Mouse (Mus musculus): Measurements from ENCODE around the gene Ptgfrn. TPM values are rescaled to one million over a fixed set of nuclear protein-coding genes. Genes with fewer than 3 reads are reported as not detected.
A peak's percentile ranks its signal among the peaks of the same experiment; 100 is the strongest.

Ptgfrn gene
- total RNA-seq (2012; rRNA removed) = 52.3 and 81.2 TPM in 2 replicates

DNA sequence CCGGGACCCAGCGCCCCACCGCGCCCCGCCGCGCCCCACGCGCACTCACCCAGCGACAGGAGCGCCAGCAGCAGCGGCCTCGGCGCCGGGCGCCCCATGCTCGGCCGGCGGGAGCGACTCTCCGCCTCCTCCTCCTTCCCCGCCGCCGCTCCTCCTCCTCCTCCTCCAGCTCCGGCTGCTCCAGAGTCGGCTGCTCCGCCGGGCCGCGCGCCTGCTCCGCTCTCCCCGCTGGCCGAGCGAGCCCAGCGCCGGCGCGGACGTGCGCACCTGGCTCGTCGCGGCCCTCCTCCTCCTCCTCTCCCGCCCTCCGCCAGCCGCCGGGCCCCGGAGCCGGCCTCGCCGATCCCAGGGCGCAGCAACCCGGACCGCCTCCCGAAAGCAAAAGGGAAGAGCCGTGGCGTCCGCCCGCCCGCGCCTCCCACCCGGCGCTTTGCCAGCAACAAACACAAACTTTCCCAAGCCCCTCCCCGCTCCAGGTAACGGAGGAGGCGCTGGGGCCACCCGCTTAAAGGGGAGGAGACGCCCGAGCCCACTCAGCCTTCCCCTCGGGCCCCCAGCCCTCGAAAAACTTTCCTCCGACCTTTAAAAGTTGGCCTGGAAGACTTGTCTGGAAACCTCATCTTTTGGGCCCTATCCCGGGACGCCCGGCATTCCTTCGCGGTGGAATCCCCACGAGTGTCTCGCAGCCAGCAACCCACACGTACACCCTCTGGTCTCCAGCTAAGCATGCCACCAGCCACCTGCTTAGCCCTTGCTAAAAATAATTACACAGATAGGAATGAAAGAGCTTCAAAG, at the start of gene Ptgfrn:
Gene Ptgfrn (minus strand): TSS at position 236 of the 795 bp plus-strand sequence.
- no peaks in the 10 kb centered on the region for H3K9me3 ChIP-seq (ENCODE audit: control insufficient read depth, insufficient read depth, low read depth, low read length)
- no peak for TF ChIP-seq ZNF384 (IDR thresholded peaks at IDR 0.05; ENCODE audit: low read depth, low read length)
- TF ChIP-seq HCFC1 (IDR thresholded peaks at IDR 0.05; ENCODE audit: borderline replicate concordance, insufficient read depth, low read length) = no peak
- TF ChIP-seq MAFK (IDR thresholded peaks at IDR 0.05; ENCODE audit: insufficient read depth, low read depth, low read length) = no peak
- no peak for TF ChIP-seq ZC3H11A (IDR thresholded peaks at IDR 0.05; ENCODE audit: borderline replicate concordance, low read depth, low read length)
- no peak for TF ChIP-seq CHD2 (IDR thresholded peaks at IDR 0.05; ENCODE audit: low read depth, low read length)
- H3K27ac ChIP-seq (ENCODE audit: insufficient read depth, low read depth, low read length, poor library complexity, severe bottlenecking) = peak within 1 kb of the TSS; percentile 58; the same call in 1 of the 2 replicates
- H3K9ac ChIP-seq (ENCODE audit: insufficient read depth, low read depth, low read length, poor library complexity, severe bottlenecking) = peak within 1 kb of the TSS; percentile 88
- H3K4me3 ChIP-seq (ENCODE audit: insufficient read depth in 1 of 2, low read depth in 1 of 2, low read length in 2 of 2, poor library complexity in 1 of 2, severe bottlenecking in 1 of 2) = peak within 1 kb of the TSS; percentile 77 to 97
- peaks cover 14 to 35% of the 10 kb centered on the region in 2 experiments for H3K4me1 ChIP-seq (ENCODE audit: control insufficient read depth in 2 of 2, insufficient read depth in 2 of 2, low read length in 2 of 2, poor library complexity in 1 of 2)
- H3K36me3 ChIP-seq (ENCODE audit: control insufficient read depth, insufficient read depth, low read length, poor library complexity, severe bottlenecking) = peaks cover 3% of the 10 kb centered on the region; the same call in 1 of the 2 replicates
- no peak for DNase-seq (ENCODE audit: low read depth, low spot score)
- in situ Hi-C loops (cut with MboI; ENCODE audit: low sequenced_read_pairs in 2 of 2, unreplicated experiment in 2 of 2) = no loop called here

DNA sequence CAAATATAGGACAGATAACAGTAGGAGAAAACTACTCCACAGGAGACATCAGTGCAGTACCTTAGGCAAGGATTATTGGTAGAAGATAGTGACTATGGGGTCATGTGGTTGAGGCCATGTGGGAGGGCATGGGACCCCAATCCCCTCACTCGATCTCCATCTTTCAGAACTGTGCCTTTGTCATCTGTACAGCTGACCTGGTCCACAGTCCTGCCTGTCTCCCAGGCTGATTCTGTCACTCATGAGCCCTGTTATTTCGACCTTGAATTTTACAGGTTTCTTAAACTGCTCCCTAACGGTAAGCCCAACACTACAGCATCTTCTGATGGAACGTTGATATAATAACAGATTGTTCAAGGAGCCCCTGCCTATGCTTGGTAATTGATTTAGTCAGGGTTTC, 49.6 kb upstream of the Ptgfrn start:
- H3K4me3 ChIP-seq (ENCODE audit: insufficient read depth in 1 of 2, low read depth in 1 of 2, low read length in 2 of 2, poor library complexity in 1 of 2, severe bottlenecking in 1 of 2) = no peak overlapping the region
- no peaks in the 10 kb centered on the region for H3K9me3 ChIP-seq (ENCODE audit: control insufficient read depth, insufficient read depth, low read depth, low read length)
- H3K9ac ChIP-seq (ENCODE audit: insufficient read depth, low read depth, low read length, poor library complexity, severe bottlenecking) = no peak overlapping the region
- no peaks in the 10 kb centered on the region for H3K36me3 ChIP-seq (ENCODE audit: control insufficient read depth, insufficient read depth, low read length, poor library complexity, severe bottlenecking)
- TF ChIP-seq ZC3H11A (IDR thresholded peaks at IDR 0.05; ENCODE audit: borderline replicate concordance, low read depth, low read length) (no peak), MAFK (IDR thresholded peaks at IDR 0.05; ENCODE audit: insufficient read depth, low read depth, low read length) (no peak), CHD2 (IDR thresholded peaks at IDR 0.05; ENCODE audit: low read depth, low read length) (no peak), ZNF384 (IDR thresholded peaks at IDR 0.05; ENCODE audit: low read depth, low read length) (no peak), HCFC1 (IDR thresholded peaks at IDR 0.05; ENCODE audit: borderline replicate concordance, insufficient read depth, low read length) (no peak)
- DNase-seq (ENCODE audit: low read depth, low spot score) = no peak
- in situ Hi-C loops (cut with MboI; ENCODE audit: low sequenced_read_pairs in 2 of 2, unreplicated experiment in 2 of 2) = no loop called here
- H3K27ac ChIP-seq (ENCODE audit: insufficient read depth, low read depth, low read length, poor library complexity, severe bottlenecking) = no peak overlapping the region
- H3K4me1 ChIP-seq (ENCODE audit: control insufficient read depth in 2 of 2, insufficient read depth in 2 of 2, low read length in 2 of 2, poor library complexity in 1 of 2) = peaks cover 7 to 9% of the 10 kb centered on the region in 2 experiments; a peak in 3 of 4 replicates

DNA sequence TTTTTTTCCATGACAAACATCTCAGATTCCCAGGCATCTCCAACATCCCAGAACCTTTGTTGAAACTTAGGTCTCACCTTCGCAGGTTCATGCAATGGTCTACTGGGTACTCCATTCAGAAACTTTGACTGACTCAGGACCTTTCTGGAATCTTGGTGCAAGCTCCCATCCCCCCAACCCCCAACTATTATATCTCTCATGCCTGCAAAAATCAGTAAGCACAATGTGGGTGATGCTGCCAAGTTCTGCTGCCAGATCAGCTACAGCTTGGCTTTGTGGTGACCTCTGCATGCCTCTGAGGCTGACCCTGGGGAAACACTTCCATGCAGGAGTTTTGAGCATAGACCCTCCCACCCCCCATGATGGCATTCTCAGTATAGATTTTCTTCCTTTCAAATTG, 44.0 kb upstream of the Ptgfrn start:
- DNase-seq (ENCODE audit: low read depth, low spot score) = no peak
- no peak for TF ChIP-seq CHD2 (IDR thresholded peaks at IDR 0.05; ENCODE audit: low read depth, low read length)
- no peak for TF ChIP-seq ZNF384 (IDR thresholded peaks at IDR 0.05; ENCODE audit: low read depth, low read length)
- no peak for TF ChIP-seq MAFK (IDR thresholded peaks at IDR 0.05; ENCODE audit: insufficient read depth, low read depth, low read length)
- TF ChIP-seq HCFC1 (IDR thresholded peaks at IDR 0.05; ENCODE audit: borderline replicate concordance, insufficient read depth, low read length) = no peak
- no peak for TF ChIP-seq ZC3H11A (IDR thresholded peaks at IDR 0.05; ENCODE audit: borderline replicate concordance, low read depth, low read length)
- no peak overlapping the region for H3K4me3 ChIP-seq (ENCODE audit: insufficient read depth in 1 of 2, low read depth in 1 of 2, low read length in 2 of 2, poor library complexity in 1 of 2, severe bottlenecking in 1 of 2)
- no peak overlapping the region for H3K27ac ChIP-seq (ENCODE audit: insufficient read depth, low read depth, low read length, poor library complexity, severe bottlenecking)
- in situ Hi-C loops (cut with MboI; ENCODE audit: low sequenced_read_pairs in 2 of 2, unreplicated experiment in 2 of 2) = no loop called here
- H3K9ac ChIP-seq (ENCODE audit: insufficient read depth, low read depth, low read length, poor library complexity, severe bottlenecking) = no peak overlapping the region
- H3K36me3 ChIP-seq (ENCODE audit: control insufficient read depth, insufficient read depth, low read length, poor library complexity, severe bottlenecking) = no peaks in the 10 kb centered on the region
- no peaks in the 10 kb centered on the region; a peak in 1 of 4 replicates for H3K4me1 ChIP-seq (ENCODE audit: control insufficient read depth in 2 of 2, insufficient read depth in 2 of 2, low read length in 2 of 2, poor library complexity in 1 of 2)
- no peaks in the 10 kb centered on the region for H3K9me3 ChIP-seq (ENCODE audit: control insufficient read depth, insufficient read depth, low read depth, low read length)

DNA sequence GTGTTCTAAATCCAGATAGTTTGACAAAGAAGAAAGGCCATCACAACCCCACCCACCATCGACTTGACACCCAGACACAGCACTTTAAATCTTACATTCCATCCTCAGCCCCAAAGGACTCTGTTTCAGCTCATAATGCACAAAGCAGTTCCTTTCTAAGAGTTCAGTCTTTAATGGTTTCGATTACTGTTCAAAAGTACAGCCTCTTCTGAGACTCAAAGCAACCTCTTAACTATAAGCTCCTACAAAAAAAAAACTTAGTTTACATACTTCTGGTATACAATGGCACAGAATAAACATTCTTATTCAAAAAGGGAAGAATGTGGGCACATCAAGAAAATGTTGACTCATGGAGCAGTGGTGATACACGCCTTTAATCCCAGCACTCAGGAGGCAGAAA, 43.3 kb upstream of the Ptgfrn start:
- no peaks in the 10 kb centered on the region for H3K9me3 ChIP-seq (ENCODE audit: control insufficient read depth, insufficient read depth, low read depth, low read length)
- no peak overlapping the region for H3K9ac ChIP-seq (ENCODE audit: insufficient read depth, low read depth, low read length, poor library complexity, severe bottlenecking)
- no peak overlapping the region for H3K27ac ChIP-seq (ENCODE audit: insufficient read depth, low read depth, low read length, poor library complexity, severe bottlenecking)
- DNase-seq (ENCODE audit: low read depth, low spot score) = no peak
- H3K4me1 ChIP-seq (ENCODE audit: control insufficient read depth in 2 of 2, insufficient read depth in 2 of 2, low read length in 2 of 2, poor library complexity in 1 of 2) = no peaks in the 10 kb centered on the region; a peak in 1 of 4 replicates
- H3K36me3 ChIP-seq (ENCODE audit: control insufficient read depth, insufficient read depth, low read length, poor library complexity, severe bottlenecking) = no peaks in the 10 kb centered on the region
- in situ Hi-C loops (cut with MboI; ENCODE audit: low sequenced_read_pairs in 2 of 2, unreplicated experiment in 2 of 2) = no loop called here
- TF ChIP-seq CHD2 (IDR thresholded peaks at IDR 0.05; ENCODE audit: low read depth, low read length) = no peak
- TF ChIP-seq MAFK (IDR thresholded peaks at IDR 0.05; ENCODE audit: insufficient read depth, low read depth, low read length) = 0 out of 2 replicates have a peak, but pooled peaks have one; percentile 38
- no peak for TF ChIP-seq ZC3H11A (IDR thresholded peaks at IDR 0.05; ENCODE audit: borderline replicate concordance, low read depth, low read length)
- TF ChIP-seq HCFC1 (IDR thresholded peaks at IDR 0.05; ENCODE audit: borderline replicate concordance, insufficient read depth, low read length) = no peak
- 0 out of 2 replicates have a peak, but pooled peaks have one; percentile 44 for TF ChIP-seq ZNF384 (IDR thresholded peaks at IDR 0.05; ENCODE audit: low read depth, low read length)
- no peak overlapping the region for H3K4me3 ChIP-seq (ENCODE audit: insufficient read depth in 1 of 2, low read depth in 1 of 2, low read length in 2 of 2, poor library complexity in 1 of 2, severe bottlenecking in 1 of 2)

Data from ES-E14 (cell line).